Mouse (Mus musculus) kidney, embryonic 16.5 days (tissue): ENCODE measurements around the gene Dnaaf1. TPM values are rescaled to one million over a fixed set of nuclear protein-coding genes. Genes with fewer than 3 reads are reported as not detected.
A peak's percentile ranks its signal among the peaks of the same experiment; 100 is the strongest.

ENCODE experiments used
- ATAC-seq: fragments of 200-750 bp; cut with Nextera tagmentation; 2 replicates; pipeline ENCODE4 v1.8.0; 2017; ENCODE audit warnings: moderate TSS enrichment; ENCODE audit not compliant: low FRiP score, low TSS enrichment
- H3K27ac ChIP-seq: fragments of 300-500 bp; sonication (generic); 2 replicates; pipeline ENCODE4 v1.5.1; 2014; ENCODE audit warnings: low read length
- H3K27me3 ChIP-seq: fragments of 300-500 bp; sonication (generic); 2 replicates; pipeline ENCODE4 v1.6.1; 2014; ENCODE audit warnings: low read length, control low read depth, mixed read lengths; ENCODE audit not compliant: insufficient read depth
- H3K36me3 ChIP-seq: fragments of 300-500 bp; sonication (generic); 2 replicates; pipeline ENCODE4 v1.6.1; 2014; ENCODE audit warnings: low read length, control low read depth, mixed read lengths; ENCODE audit not compliant: insufficient read depth
- H3K4me1 ChIP-seq: fragments of 300-500 bp; sonication (generic); 2 replicates; pipeline ENCODE4 v1.6.1; 2014; ENCODE audit warnings: low read length, control low read depth, mixed read lengths; ENCODE audit not compliant: insufficient read depth
- H3K4me2 ChIP-seq: fragments of 300-500 bp; sonication (generic); replicated peaks from 2 replicates; pipeline ENCODE4 v1.6.1; 2014; ENCODE audit warnings: low read depth, low read length
- H3K4me3 ChIP-seq: fragments of 300-500 bp; sonication (generic); 2 replicates; pipeline ENCODE4 v1.5.1; 2014; ENCODE audit warnings: mild to moderate bottlenecking, low read length
- H3K9ac ChIP-seq: fragments of 300-500 bp; sonication (generic); replicated peaks from 2 replicates; pipeline ENCODE4 v1.6.1; 2014; ENCODE audit warnings: low read length
- H3K9me3 ChIP-seq: fragments of 300-500 bp; sonication (generic); 2 replicates; pipeline ENCODE4 v1.6.1; 2016; ENCODE audit warnings: low read length, control low read depth
- WGBS: fragments of 180-500 bp; shearing (Covaris S2); extraction: QIAGEN DNeasy Blood & Tissue Kit; methylation state at CpG from one replicate; pipeline ENCODE4 v1.1.7; 2014; 5-methylcytosine and 5-hydroxymethylcytosine counted together
- polyA plus RNA-seq: library from polyadenylated mRNA; unstranded; fragments of >200 nt; fragmentation: Nextera tagmentation; extraction: Ambion mirVana; gene quantifications from 2 replicates; pipeline ENCODE4 v1.2.1, GENCODE M21; 2015

The Dnaaf1 gene
- polyA plus RNA-seq, 1 experiment from 2014 or later, result 0.27 TPM

DNA sequence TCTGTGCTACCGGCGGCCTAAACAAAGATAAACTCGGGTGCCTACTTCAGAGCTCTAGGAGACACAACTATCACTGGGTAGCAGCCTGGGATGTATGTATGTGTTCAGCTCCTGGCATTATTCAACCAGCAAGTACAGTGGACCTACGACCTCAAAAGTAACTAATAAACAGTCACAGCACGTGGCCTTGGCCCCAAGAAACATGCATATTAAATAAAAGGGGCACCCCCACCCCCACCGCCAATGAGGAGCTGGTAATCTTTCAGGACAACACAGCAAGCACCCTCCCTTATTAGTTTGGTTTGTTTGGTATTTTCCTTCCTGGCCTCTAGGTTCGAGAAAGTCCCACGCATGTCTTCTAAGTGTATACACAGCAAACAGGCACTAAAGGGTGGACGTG, 6.8 kb upstream of the Dnaaf1 start:
- Histone ChIP-seq H3K27ac (no peak overlapping the region), H3K4me1 (no peaks in the 10 kb centered on the region), H3K36me3 (peaks cover 23% of the 10 kb centered on the region; the same call in 1 of the 2 replicates), H3K4me3 (no peak overlapping the region), H3K9ac (no peak overlapping the region), H3K27me3 (no peaks in the 10 kb centered on the region), H3K9me3 (no peaks in the 10 kb centered on the region), H3K4me2 (no peak overlapping the region)
- ATAC-seq, result no peak
- 84% methylated on average over 9 of the region's 9 CpGs for WGBS

- Histone ChIP-seq H3K4me3 (no peak overlapping the region), H3K9ac (no peak overlapping the region), H3K27me3 (0 out of 2 replicates have a peak, but pooled peaks cover 1% of the 10 kb centered on the region), H3K36me3 (peaks cover 16% of the 10 kb centered on the region; the same call in 1 of the 2 replicates), H3K9me3 (no peaks in the 10 kb centered on the region), H3K4me2 (no peak overlapping the region), H3K27ac (no peak overlapping the region), H3K4me1 (peaks cover 3% of the 10 kb centered on the region; the same call in 1 of the 2 replicates)
- ATAC-seq, result no peak
- 67% methylated on average over 7 of the region's 7 CpGs for WGBS
Measured at GRCm38 (mm10) chr8:119568951-119569350, 6.1 kb upstream of the Dnaaf1 start.

GRCm38 (mm10) chr8:119569881-119570280, 5.2 kb upstream of the Dnaaf1 start:
- Histone ChIP-seq H3K4me3 (no peak overlapping the region), H3K36me3 (peaks cover 12% of the 10 kb centered on the region; the same call in 1 of the 2 replicates), H3K4me2 (no peak overlapping the region), H3K9me3 (no peaks in the 10 kb centered on the region), H3K9ac (no peak overlapping the region), H3K27me3 (0 out of 2 replicates have a peak, but pooled peaks cover 3% of the 10 kb centered on the region), H3K27ac (no peak overlapping the region), H3K4me1 (peaks cover 5% of the 10 kb centered on the region; the same call in 1 of the 2 replicates)
- 45% methylated on average over 4 of the region's 4 CpGs for WGBS
- no peak for ATAC-seq

GRCm38 (mm10) chr8:119571135-119571534, 3.9 kb upstream of the Dnaaf1 start:
- H3K36me3 ChIP-seq, result no peaks in the 10 kb centered on the region
- WGBS, result 86% methylated on average over 6 of the region's 6 CpGs

GRCm38 (mm10) chr8:119572411-119572810, 2.6 kb upstream of the Dnaaf1 start:
- H3K27ac ChIP-seq, result no peak overlapping the region
- H3K9ac ChIP-seq, result no peak overlapping the region
- WGBS, result 81% methylated on average over 4 of the region's 4 CpGs
- no peak overlapping the region for H3K4me2 ChIP-seq
- no peaks in the 10 kb centered on the region for H3K36me3 ChIP-seq
- no peak overlapping the region for H3K4me3 ChIP-seq
- peaks cover 9% of the 10 kb centered on the region; the same call in 1 of the 2 replicates for H3K4me1 ChIP-seq
- no peaks in the 10 kb centered on the region for H3K9me3 ChIP-seq
- ATAC-seq, result no peak
- H3K27me3 ChIP-seq, result 0 out of 2 replicates have a peak, but pooled peaks cover 7% of the 10 kb centered on the region

More at GRCm38 (mm10) chr8:119571135-119571534, 3.9 kb upstream of the Dnaaf1 start:
- H3K4me2 ChIP-seq, result no peak overlapping the region
- H3K27ac ChIP-seq, result no peak overlapping the region
- H3K27me3 ChIP-seq, result 0 out of 2 replicates have a peak, but pooled peaks cover 7% of the 10 kb centered on the region
- no peak for ATAC-seq
- peaks cover 9% of the 10 kb centered on the region; the same call in 1 of the 2 replicates for H3K4me1 ChIP-seq
- no peak overlapping the region for H3K9ac ChIP-seq
- no peak overlapping the region for H3K4me3 ChIP-seq
- no peaks in the 10 kb centered on the region for H3K9me3 ChIP-seq

- no peak overlapping the region for H3K27ac ChIP-seq
- no peaks in the 10 kb centered on the region for H3K36me3 ChIP-seq
- H3K4me2 ChIP-seq, result peak overlapping the region; percentile 73
- H3K27me3 ChIP-seq, result 0 out of 2 replicates have a peak, but pooled peaks cover 10% of the 10 kb centered on the region
- H3K4me1 ChIP-seq, result peaks cover 9% of the 10 kb centered on the region; the same call in 1 of the 2 replicates
- no peak; the same call in 1 of the 2 replicates for ATAC-seq
- peak overlapping the region; percentile 70 for H3K9ac ChIP-seq
- no peaks in the 10 kb centered on the region for H3K9me3 ChIP-seq
- H3K4me3 ChIP-seq, result peak overlapping the region; percentile 83
- 2% methylated on average over 16 of the region's 16 CpGs for WGBS
Measured at GRCm38 (mm10) chr8:119575366-119575726, 311 bp downstream of the Dnaaf1 start.

- no peaks in the 10 kb centered on the region for H3K9me3 ChIP-seq
- no peak for ATAC-seq
- H3K4me3 ChIP-seq, result no peak overlapping the region
- WGBS, result 40% methylated on average over 13 of the region's 13 CpGs
- H3K4me1 ChIP-seq, result peaks cover 5% of the 10 kb centered on the region; the same call in 1 of the 2 replicates
- no peak overlapping the region for H3K4me2 ChIP-seq
- H3K27me3 ChIP-seq, result 0 out of 2 replicates have a peak, but pooled peaks cover 8% of the 10 kb centered on the region
- H3K27ac ChIP-seq, result no peak overlapping the region
- no peak overlapping the region for H3K9ac ChIP-seq
- no peaks in the 10 kb centered on the region for H3K36me3 ChIP-seq
Measured at GRCm38 (mm10) chr8:119579096-119579495, 4.1 kb downstream of the Dnaaf1 start.

- 0 out of 2 replicates have a peak, but pooled peaks have one; percentile 46 for ATAC-seq
- Histone ChIP-seq H3K27me3 (0 out of 2 replicates have a peak, but pooled peaks cover 6% of the 10 kb centered on the region), H3K4me3 (no peak overlapping the region), H3K9ac (no peak overlapping the region), H3K4me1 (peaks cover under 1% of the 10 kb centered on the region; the same call in 1 of the 2 replicates), H3K27ac (no peak overlapping the region), H3K36me3 (no peaks in the 10 kb centered on the region), H3K9me3 (no peaks in the 10 kb centered on the region), H3K4me2 (no peak overlapping the region)
- WGBS, result 71% methylated on average over 5 of the region's 5 CpGs
Measured at GRCm38 (mm10) chr8:119580441-119581161, 5.6 kb downstream of the Dnaaf1 start.

- WGBS, result 14% methylated on average over 23 of the region's 24 CpGs
- ATAC-seq, result 0 out of 2 replicates have a peak, but pooled peaks have one; percentile 49
Measured at GRCm38 (mm10) chr8:119585901-119586300, 10.9 kb downstream of the Dnaaf1 start.

GRCm38 (mm10) chr8:119588321-119588720, 13.3 kb downstream of the Dnaaf1 start:
- Histone ChIP-seq H3K27me3 (no peaks in the 10 kb centered on the region), H3K36me3 (no peaks in the 10 kb centered on the region), H3K9ac (no peak overlapping the region), H3K4me3 (no peak overlapping the region), H3K4me1 (0 out of 2 replicates have a peak, but pooled peaks cover 5% of the 10 kb centered on the region), H3K9me3 (no peaks in the 10 kb centered on the region), H3K4me2 (no peak overlapping the region), H3K27ac (no peak overlapping the region)
- ATAC-seq, result no peak
- WGBS, result 58% methylated on average over 4 of the region's 4 CpGs

More at GRCm38 (mm10) chr8:119585901-119586300, 10.9 kb downstream of the Dnaaf1 start:
- Histone ChIP-seq H3K4me1 (0 out of 2 replicates have a peak, but pooled peaks cover 5% of the 10 kb centered on the region), H3K9ac (peak overlapping the region; percentile 46), H3K27ac (no peak overlapping the region), H3K36me3 (no peaks in the 10 kb centered on the region), H3K27me3 (no peaks in the 10 kb centered on the region), H3K9me3 (no peaks in the 10 kb centered on the region), H3K4me3 (peak overlapping the region; percentile 37), H3K4me2 (peak overlapping the region; percentile 54)
